Mouse (Mus musculus) embryonic facial prominence, embryonic 13.5 days (tissue): Measurements from ENCODE around the gene Fzd10. TPM values are rescaled to one million over a fixed set of nuclear protein-coding genes. Genes with fewer than 3 reads are reported as not detected.

Source experiments
- ATAC-seq: fragments of 200-750 bp; cut with Nextera tagmentation; 2 replicates; pipeline ENCODE4 v1.8.0; 2017; ENCODE audit warnings: low read depth; ENCODE audit not compliant: insufficient number of reproducible peaks, insufficient read depth, low FRiP score, low TSS enrichment
- H3K27ac ChIP-seq: fragments of 300-500 bp; sonication (generic); 2 replicates; pipeline ENCODE4 v1.5.1; 2015; ENCODE audit warnings: moderate library complexity, mild to moderate bottlenecking, inconsistent platforms
- H3K27me3 ChIP-seq: fragments of 300-500 bp; sonication (generic); 2 replicates; pipeline ENCODE4 v1.6.1; 2015; ENCODE audit warnings: mild to moderate bottlenecking, inconsistent platforms
- H3K36me3 ChIP-seq: fragments of 300-500 bp; sonication (generic); 2 replicates; pipeline ENCODE4 v1.6.1; 2015; ENCODE audit warnings: mild to moderate bottlenecking, inconsistent platforms
- H3K4me1 ChIP-seq: fragments of 300-500 bp; sonication (generic); 2 replicates; pipeline ENCODE4 v1.6.1; 2015; ENCODE audit warnings: inconsistent platforms
- H3K4me2 ChIP-seq: fragments of 300-500 bp; sonication (generic); 2 replicates; pipeline ENCODE4 v1.6.1; 2015; ENCODE audit warnings: moderate library complexity, mild to moderate bottlenecking, inconsistent platforms
- H3K4me3 ChIP-seq: fragments of 300-500 bp; sonication (generic); 2 replicates; pipeline ENCODE4 v1.5.1; 2015; ENCODE audit warnings: mild to moderate bottlenecking, inconsistent platforms
- H3K9ac ChIP-seq: fragments of 300-500 bp; sonication (generic); 2 replicates; pipeline ENCODE4 v1.6.1; 2015; ENCODE audit warnings: mild to moderate bottlenecking, inconsistent platforms
- H3K9me3 ChIP-seq: fragments of 300-500 bp; sonication (generic); 2 replicates; pipeline ENCODE4 v1.6.1; 2016; ENCODE audit warnings: inconsistent platforms
- WGBS: fragments of 180-500 bp; shearing (Covaris S2); methylation state at CpG from one replicate; pipeline ENCODE4 v1.1.7; 2015; ENCODE audit warnings: mixed read lengths; 5-methylcytosine and 5-hydroxymethylcytosine counted together
- polyA plus RNA-seq: library from polyadenylated mRNA; unstranded; fragments of >200 nt; fragmentation: Nextera tagmentation; extraction: Ambion mirVana; gene quantifications from 2 replicates; pipeline ENCODE4 v1.2.1, GENCODE M21; 2015

Gene Fzd10
- 9.2 and 12.6 TPM in 2 replicates for polyA plus RNA-seq

DNA sequence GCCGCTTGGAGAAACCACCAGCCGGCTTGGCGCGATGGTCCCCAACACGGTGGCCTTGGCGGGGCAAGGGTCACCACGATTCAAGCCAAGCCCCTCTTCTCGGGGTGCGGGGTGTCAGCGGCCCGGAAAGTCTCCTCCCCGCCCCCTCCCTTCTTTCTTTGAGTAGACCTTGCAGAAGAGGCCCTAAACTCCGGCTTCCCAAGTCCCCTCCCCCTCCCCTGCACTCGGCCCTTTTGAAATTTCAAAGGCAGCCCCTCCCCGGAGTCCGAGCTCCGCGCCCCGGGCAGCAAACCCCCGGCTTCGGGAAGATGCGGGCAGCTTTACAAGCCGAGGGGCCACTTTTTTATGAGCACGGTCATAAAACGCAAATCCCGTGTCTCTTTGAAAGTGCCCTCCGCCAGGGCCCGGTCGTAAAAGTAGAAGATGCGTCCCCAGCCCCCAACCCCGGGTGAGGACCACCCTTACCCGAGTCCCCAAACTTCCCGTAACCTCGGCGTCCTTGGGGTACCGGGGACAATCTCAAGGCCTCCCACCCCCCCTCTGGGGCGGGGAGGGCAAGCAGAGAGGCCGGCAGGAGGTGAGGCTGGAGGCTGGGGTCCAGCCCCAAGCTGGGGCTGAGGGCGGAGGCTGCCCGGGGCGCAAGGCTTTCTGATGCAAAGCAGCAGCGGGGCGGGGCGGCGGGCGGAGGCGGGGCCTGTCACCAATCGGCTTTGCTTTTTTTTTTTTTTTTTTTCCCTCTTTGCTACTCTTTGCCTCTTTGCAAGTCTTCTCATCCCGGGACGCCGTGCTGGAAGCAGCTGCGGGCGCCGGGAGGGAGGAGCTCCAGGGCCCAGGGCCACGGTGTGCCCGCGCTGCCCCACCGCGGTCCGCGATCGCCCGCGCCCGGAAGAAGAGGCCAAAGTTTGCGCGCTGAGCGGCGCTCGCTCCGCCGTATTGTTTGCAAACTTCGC is at the start of gene Fzd10:
Gene Fzd10 (plus strand): TSS at position 773 of the 950 bp plus-strand sequence.
- Histone ChIP-seq H3K27me3 (peaks cover 15% of the 10 kb centered on the region), H3K36me3 (no peaks in the 10 kb centered on the region), H3K9ac (peak within 1 kb of the TSS; percentile 88), H3K9me3 (no peaks in the 10 kb centered on the region), H3K27ac (peak within 1 kb of the TSS; percentile 96), H3K4me2 (peak within 1 kb of the TSS; percentile 89), H3K4me1 (peaks cover 83% of the 10 kb centered on the region), H3K4me3 (peak within 1 kb of the TSS; percentile 74)
- under 1% methylated on average over 72 of the region's 73 CpGs for WGBS
- no peak for ATAC-seq

DNA sequence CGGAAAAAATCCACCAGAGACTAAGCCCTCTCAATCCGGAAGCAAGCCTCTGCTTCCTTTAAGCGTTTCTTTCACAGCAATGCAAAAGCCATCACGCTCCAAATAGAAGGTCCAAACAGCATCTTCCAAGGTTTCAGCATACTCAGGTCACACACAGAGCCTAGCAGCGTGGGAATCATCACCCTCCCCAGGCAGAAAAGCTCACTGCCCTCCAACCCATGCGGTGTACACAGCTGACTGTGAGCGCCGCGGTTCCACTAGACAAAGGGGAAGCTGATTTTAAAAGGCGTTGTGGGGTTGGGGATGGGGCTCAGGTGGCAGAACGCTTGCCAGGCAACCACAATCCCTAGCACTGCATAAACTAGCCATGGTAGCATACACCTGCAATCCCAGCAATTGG is 49.2 kb upstream of the Fzd10 start:
- Histone ChIP-seq H3K27ac (no peak overlapping the region), H3K9me3 (no peaks in the 10 kb centered on the region), H3K36me3 (no peaks in the 10 kb centered on the region), H3K27me3 (peaks cover 21% of the 10 kb centered on the region), H3K4me1 (peaks cover 17% of the 10 kb centered on the region), H3K9ac (no peak overlapping the region), H3K4me2 (peak overlapping the region; percentile 60), H3K4me3 (peak overlapping the region; percentile 32)
- WGBS = 4% methylated on average over 11 of the region's 11 CpGs
- no peak for ATAC-seq

DNA sequence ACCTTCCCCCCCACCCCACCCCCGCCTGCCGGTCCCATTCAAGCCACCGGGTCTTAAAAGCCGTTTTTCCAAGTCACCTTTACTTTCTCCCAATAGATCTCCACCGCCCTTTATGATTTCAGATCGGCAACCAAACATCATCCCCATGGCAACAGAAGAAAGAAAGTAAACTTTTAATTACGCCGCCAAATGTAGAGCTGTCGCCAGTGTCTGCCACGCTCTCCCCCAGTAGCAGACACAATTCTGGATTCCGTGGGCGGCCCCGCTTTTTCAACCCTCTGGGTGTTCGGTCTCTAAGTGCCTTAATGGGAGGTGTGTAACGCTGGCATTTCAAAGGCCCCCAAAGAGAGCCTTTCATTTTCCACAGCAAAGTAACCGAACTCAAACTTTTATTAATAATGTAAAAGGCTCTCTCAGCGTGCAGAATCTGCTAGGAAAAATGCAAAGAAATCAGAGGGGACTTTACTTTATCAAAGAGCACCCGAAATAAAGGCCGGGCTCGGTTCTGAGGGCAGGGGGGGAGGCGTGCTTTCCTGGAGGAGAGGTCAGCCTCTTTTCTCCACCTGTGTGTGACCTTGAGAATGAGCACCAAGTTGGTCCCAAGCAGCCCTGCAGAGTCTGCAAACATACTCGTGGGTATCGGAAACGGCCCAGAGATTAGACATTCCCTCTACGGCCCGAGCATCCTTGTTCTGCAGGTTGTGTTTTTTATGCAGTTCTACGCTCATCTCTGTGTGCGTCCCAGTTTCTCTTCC is 48.3 kb upstream of the Fzd10 start:
- H3K9me3 ChIP-seq = no peaks in the 10 kb centered on the region
- H3K4me3 ChIP-seq = peak overlapping the region; percentile 32
- no peak for ATAC-seq
- 10% methylated on average over 28 of the region's 28 CpGs for WGBS
- H3K4me1 ChIP-seq = peaks cover 17% of the 10 kb centered on the region
- peaks cover 21% of the 10 kb centered on the region for H3K27me3 ChIP-seq
- no peak overlapping the region for H3K9ac ChIP-seq
- H3K4me2 ChIP-seq = peak overlapping the region; percentile 60
- H3K36me3 ChIP-seq = no peaks in the 10 kb centered on the region
- no peak overlapping the region for H3K27ac ChIP-seq

- WGBS = 59% methylated on average over 7 of the region's 7 CpGs
- Histone ChIP-seq H3K27me3 (peaks cover under 1% of the 10 kb centered on the region; the same call in 1 of the 2 replicates), H3K4me2 (no peak overlapping the region), H3K4me3 (no peak overlapping the region), H3K27ac (no peak overlapping the region), H3K36me3 (no peaks in the 10 kb centered on the region), H3K9me3 (peaks cover 8% of the 10 kb centered on the region), H3K4me1 (no peaks in the 10 kb centered on the region), H3K9ac (no peak overlapping the region)
- no peak for ATAC-seq
Observed at GRCm38 (mm10) chr5:128558126-128558525, 42.5 kb upstream of the Fzd10 start.

DNA sequence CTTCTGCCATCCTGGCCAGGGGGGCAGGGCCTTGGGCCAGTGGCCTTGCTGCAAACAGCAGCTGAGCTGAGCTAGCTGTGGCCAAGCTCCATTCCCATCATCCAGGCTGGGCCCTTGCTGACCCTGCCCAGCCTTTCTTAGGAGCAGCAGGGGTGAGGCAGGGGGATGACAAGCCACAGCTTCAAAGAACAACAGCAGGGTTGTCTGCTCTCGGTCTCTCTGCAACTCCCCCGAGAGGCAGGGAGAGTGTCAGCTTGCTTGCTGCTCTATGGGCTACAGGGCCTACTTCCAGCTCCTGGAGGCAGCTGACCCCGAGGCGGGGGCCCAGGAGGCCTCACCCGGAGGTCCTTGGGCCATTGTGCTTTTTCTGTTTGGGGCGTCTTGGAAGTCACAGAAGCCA is 33.3 kb upstream of the Fzd10 start:
- WGBS = 16% methylated on average over 6 of the region's 6 CpGs

GRCm38 (mm10) chr5:128568970-128569369 is 31.7 kb upstream of the Fzd10 start:
- H3K9me3 ChIP-seq = no peaks in the 10 kb centered on the region
- H3K4me3 ChIP-seq = no peak overlapping the region
- no peak overlapping the region for H3K4me2 ChIP-seq
- no peak overlapping the region for H3K9ac ChIP-seq
- no peak overlapping the region for H3K27ac ChIP-seq
- no peaks in the 10 kb centered on the region for H3K36me3 ChIP-seq
- H3K4me1 ChIP-seq = peaks cover 31% of the 10 kb centered on the region
- ATAC-seq = no peak
- no peaks in the 10 kb centered on the region for H3K27me3 ChIP-seq
- WGBS = 25% methylated on average over 5 of the region's 5 CpGs

More for the DNA sequence above, 33.3 kb upstream of the Fzd10 start:
- no peaks in the 10 kb centered on the region for H3K36me3 ChIP-seq
- H3K27ac ChIP-seq = no peak overlapping the region
- peaks cover 27% of the 10 kb centered on the region for H3K4me1 ChIP-seq
- no peak overlapping the region for H3K9ac ChIP-seq
- no peak overlapping the region for H3K4me3 ChIP-seq
- no peaks in the 10 kb centered on the region for H3K9me3 ChIP-seq
- no peak for ATAC-seq
- H3K27me3 ChIP-seq = no peaks in the 10 kb centered on the region
- H3K4me2 ChIP-seq = no peak overlapping the region

DNA sequence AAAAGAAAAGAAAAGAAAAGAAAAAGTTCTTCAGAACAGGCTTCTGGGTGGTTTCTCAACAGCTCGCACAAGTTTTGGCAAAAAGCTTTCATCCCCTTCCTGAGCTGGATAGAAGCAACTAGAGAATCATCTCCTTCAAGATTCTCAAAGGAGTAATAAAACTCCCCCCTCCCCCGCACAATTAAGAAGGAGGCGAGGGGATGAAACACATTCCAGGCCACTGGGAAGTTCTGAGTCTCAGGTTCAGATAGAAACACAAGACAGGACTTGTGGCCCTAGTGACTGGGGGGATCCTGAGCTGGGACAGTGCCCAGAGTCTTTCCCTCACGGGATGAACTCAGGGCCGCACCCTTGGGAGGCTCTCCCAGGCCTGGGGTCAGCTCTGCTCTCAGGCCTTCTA is 30.6 kb upstream of the Fzd10 start:
- ATAC-seq = no peak
- no peaks in the 10 kb centered on the region for H3K36me3 ChIP-seq
- no peaks in the 10 kb centered on the region for H3K9me3 ChIP-seq
- no peak overlapping the region for H3K9ac ChIP-seq
- peaks cover 31% of the 10 kb centered on the region for H3K4me1 ChIP-seq
- H3K4me3 ChIP-seq = no peak overlapping the region
- H3K4me2 ChIP-seq = no peak overlapping the region
- no peaks in the 10 kb centered on the region for H3K27me3 ChIP-seq
- no peak overlapping the region for H3K27ac ChIP-seq
- WGBS = 46% methylated on average over 5 of the region's 5 CpGs

- WGBS = 66% methylated on average over 5 of the region's 5 CpGs
- Histone ChIP-seq H3K4me1 (peaks cover 34% of the 10 kb centered on the region), H3K4me3 (no peak overlapping the region), H3K9me3 (no peaks in the 10 kb centered on the region), H3K9ac (no peak overlapping the region), H3K27me3 (no peaks in the 10 kb centered on the region), H3K4me2 (no peak overlapping the region), H3K27ac (no peak overlapping the region), H3K36me3 (no peaks in the 10 kb centered on the region)
- no peak for ATAC-seq
Observed at GRCm38 (mm10) chr5:128570848-128571247, 29.8 kb upstream of the Fzd10 start.

- Histone ChIP-seq H3K4me3 (no peak overlapping the region), H3K36me3 (no peaks in the 10 kb centered on the region), H3K4me2 (no peak overlapping the region), H3K27ac (no peak overlapping the region), H3K27me3 (no peaks in the 10 kb centered on the region), H3K4me1 (peaks cover 38% of the 10 kb centered on the region), H3K9ac (no peak overlapping the region), H3K9me3 (no peaks in the 10 kb centered on the region)
- ATAC-seq = no peak
- WGBS = 50% methylated on average over 8 of the region's 8 CpGs
Observed at GRCm38 (mm10) chr5:128571706-128572105, 28.9 kb upstream of the Fzd10 start.

GRCm38 (mm10) chr5:128575997-128576579 is 24.6 kb upstream of the Fzd10 start:
- peaks cover 36% of the 10 kb centered on the region for H3K4me1 ChIP-seq
- H3K9me3 ChIP-seq = no peaks in the 10 kb centered on the region
- WGBS = 68% methylated on average over 9 of the region's 9 CpGs
- no peak overlapping the region for H3K9ac ChIP-seq
- no peak overlapping the region for H3K4me3 ChIP-seq
- H3K36me3 ChIP-seq = no peaks in the 10 kb centered on the region
- no peaks in the 10 kb centered on the region for H3K27me3 ChIP-seq
- ATAC-seq = no peak
- H3K27ac ChIP-seq = no peak overlapping the region
- H3K4me2 ChIP-seq = no peak overlapping the region

GRCm38 (mm10) chr5:128579047-128579650 is 21.5 kb upstream of the Fzd10 start:
- Histone ChIP-seq H3K4me2 (no peak overlapping the region), H3K4me1 (peaks cover 39% of the 10 kb centered on the region), H3K36me3 (0 out of 2 replicates have a peak, but pooled peaks cover 6% of the 10 kb centered on the region), H3K9me3 (no peaks in the 10 kb centered on the region), H3K9ac (no peak overlapping the region), H3K27me3 (no peaks in the 10 kb centered on the region), H3K4me3 (no peak overlapping the region), H3K27ac (no peak overlapping the region)
- ATAC-seq = no peak
- 33% methylated on average over 9 of the region's 9 CpGs for WGBS
